Mouse (Mus musculus) ES-Bruce4 (cell line): Measurements from ENCODE around the gene Timmdc1. TPM values are rescaled to one million over a fixed set of nuclear protein-coding genes. Genes with fewer than 3 reads are reported as not detected.
A peak's percentile ranks its signal among the peaks of the same experiment; 100 is the strongest.

ENCODE experiments used
- H3K27ac ChIP-seq: 2 replicates; pipeline ENCODE4 v1.5.1; 2012; ENCODE audit warnings: low read length, inconsistent platforms; ENCODE audit not compliant: insufficient read depth
- H3K27me3 ChIP-seq: 2 replicates; pipeline ENCODE4 v1.6.1; 2012; ENCODE audit warnings: mild to moderate bottlenecking, low read length, inconsistent platforms; ENCODE audit not compliant: control insufficient read depth, poor library complexity, insufficient read depth, severe bottlenecking
- H3K36me3 ChIP-seq: 2 replicates; pipeline ENCODE4 v1.6.1; 2012; ENCODE audit warnings: inconsistent platforms, mild to moderate bottlenecking, low read length, moderate library complexity; ENCODE audit not compliant: control insufficient read depth, poor library complexity, insufficient read depth, severe bottlenecking
- H3K4me1 ChIP-seq: one replicate; pipeline ENCODE4 v1.8.1; 2011; ENCODE audit warnings: low read length; ENCODE audit not compliant: control insufficient read depth, insufficient read depth
- H3K4me3 ChIP-seq: 2 replicates; pipeline ENCODE4 v1.5.1; 2011; ENCODE audit warnings: low read depth, mild to moderate bottlenecking, low read length
- H3K9ac ChIP-seq: 2 replicates; pipeline ENCODE4 v1.6.1; 2012; ENCODE audit warnings: low read depth, mild to moderate bottlenecking, inconsistent platforms; ENCODE audit not compliant: poor library complexity, severe bottlenecking
- H3K9me3 ChIP-seq: replicated peaks from 2 replicates; pipeline ENCODE4 v1.6.1; 2012; ENCODE audit warnings: mild to moderate bottlenecking, low read length, inconsistent platforms; ENCODE audit not compliant: control insufficient read depth, poor library complexity, insufficient read depth, severe bottlenecking
- CTCF ChIP-seq: IDR thresholded peaks from one replicate; pipeline ENCODE4 v1.8.1; 2011; ENCODE audit warnings: low read depth, low read length
- EP300 ChIP-seq: IDR thresholded peaks from 2 replicates; pipeline ENCODE4 v1.6.1; 2011; ENCODE audit warnings: low read depth, low read length; ENCODE audit not compliant: insufficient read depth
- POLR2A ChIP-seq: IDR thresholded peaks from one replicate; pipeline ENCODE4 v1.8.1; 2011; ENCODE audit warnings: low read length; ENCODE audit not compliant: insufficient read depth
- polyA plus RNA-seq: library from polyadenylated mRNA; stranded (reverse); fragments of >200 nt; gene quantifications from 2 replicates; pipeline ENCODE4 v1.2.4, GENCODE M21; 2011; ENCODE audit warnings: low read depth; ENCODE audit not compliant: missing spikeins, insufficient read depth, insufficient read length

The Timmdc1 gene
- polyA plus RNA-seq, 1 experiment = 46.4 TPM

DNA sequence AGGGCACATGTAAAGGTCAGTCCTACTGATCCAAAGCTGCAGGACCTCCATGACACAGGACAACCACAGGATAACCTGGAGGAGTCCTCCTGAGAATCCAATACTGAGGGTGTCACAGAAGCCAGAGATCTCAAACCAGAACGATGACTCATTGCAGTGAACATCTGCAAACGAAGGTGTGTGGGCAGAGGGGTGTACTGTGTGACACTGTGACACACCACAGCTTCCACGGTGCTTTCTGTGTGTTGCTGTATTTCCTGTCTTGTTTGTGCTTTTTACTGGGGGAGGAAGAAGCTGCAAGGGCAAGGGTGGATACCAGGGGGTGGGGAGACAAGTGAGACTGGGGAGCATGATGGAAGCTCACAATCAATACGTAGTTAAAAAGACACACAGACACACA is 18.9 kb downstream of the Timmdc1 start:
- H3K9me3 ChIP-seq = no peaks in the 10 kb centered on the region
- TF ChIP-seq CTCF (no peak), EP300 (no peak), POLR2A (no peak)

DNA sequence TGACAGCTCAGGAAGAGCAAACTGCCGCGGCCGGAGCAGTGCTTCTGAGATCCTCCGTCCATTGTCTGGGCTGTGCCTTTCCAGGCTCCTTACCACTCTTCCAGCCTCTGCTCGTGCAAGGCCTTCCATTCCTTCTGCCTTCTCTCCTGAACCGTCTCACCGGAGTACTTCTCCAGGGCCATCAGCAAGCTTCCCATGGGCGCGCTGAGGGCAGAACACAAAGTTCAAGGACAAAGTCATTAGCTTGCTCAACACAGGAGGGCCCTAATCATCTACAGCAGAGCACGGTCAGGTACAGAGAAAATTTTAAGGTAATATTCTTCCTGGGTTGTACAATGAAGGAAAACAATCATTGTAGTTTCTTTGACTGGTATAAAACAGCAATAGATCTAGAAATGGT is 20.0 kb downstream of the Timmdc1 start:
- TF ChIP-seq POLR2A (no peak), CTCF (no peak), EP300 (no peak)
- Histone ChIP-seq H3K27me3 (no peaks in the 10 kb centered on the region), H3K27ac (no peak overlapping the region), H3K9ac (no peak overlapping the region), H3K36me3 (no peaks in the 10 kb centered on the region), H3K4me3 (no peak overlapping the region), H3K4me1 (no peaks in the 10 kb centered on the region), H3K9me3 (no peaks in the 10 kb centered on the region)

More for the DNA sequence above, 18.9 kb downstream of the Timmdc1 start:
- H3K9ac ChIP-seq = no peak overlapping the region
- H3K4me1 ChIP-seq = no peaks in the 10 kb centered on the region
- no peak overlapping the region for H3K27ac ChIP-seq
- H3K27me3 ChIP-seq = no peaks in the 10 kb centered on the region
- no peak overlapping the region for H3K4me3 ChIP-seq
- H3K36me3 ChIP-seq = 0 out of 2 replicates have a peak, but pooled peaks cover 2% of the 10 kb centered on the region

DNA sequence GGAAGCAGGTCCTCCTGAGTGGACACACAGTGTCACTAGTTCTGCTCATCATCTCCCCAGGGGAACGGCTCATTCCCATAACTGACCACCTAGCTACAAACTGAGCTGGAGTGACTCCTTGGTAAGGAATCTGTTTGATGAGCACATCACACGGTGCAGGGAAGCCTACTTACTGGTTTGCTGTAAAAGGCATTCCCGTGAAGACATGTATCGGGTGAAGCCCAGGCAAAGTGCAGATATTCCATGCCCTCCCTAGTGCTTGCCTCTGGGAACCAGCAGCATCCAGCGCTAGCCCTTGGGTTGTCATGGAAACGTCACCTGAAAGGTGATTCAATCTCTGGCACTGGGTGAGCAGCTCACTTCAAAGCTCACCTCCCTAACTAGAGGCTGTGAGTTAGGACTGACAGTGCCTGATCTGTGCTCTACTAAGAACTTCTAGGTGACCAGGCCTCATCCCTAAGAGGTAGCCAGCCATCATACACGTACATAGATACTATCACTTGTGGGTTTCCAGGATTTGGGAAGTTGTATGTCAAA is 25.8 kb downstream of the Timmdc1 start:
- Histone ChIP-seq H3K27me3 (no peaks in the 10 kb centered on the region), H3K9ac (no peak overlapping the region), H3K4me3 (no peak overlapping the region), H3K9me3 (no peaks in the 10 kb centered on the region), H3K27ac (no peak overlapping the region), H3K36me3 (no peaks in the 10 kb centered on the region), H3K4me1 (no peaks in the 10 kb centered on the region)
- TF ChIP-seq CTCF = no peak
- TF ChIP-seq EP300 = no peak
- no peak for TF ChIP-seq POLR2A

DNA sequence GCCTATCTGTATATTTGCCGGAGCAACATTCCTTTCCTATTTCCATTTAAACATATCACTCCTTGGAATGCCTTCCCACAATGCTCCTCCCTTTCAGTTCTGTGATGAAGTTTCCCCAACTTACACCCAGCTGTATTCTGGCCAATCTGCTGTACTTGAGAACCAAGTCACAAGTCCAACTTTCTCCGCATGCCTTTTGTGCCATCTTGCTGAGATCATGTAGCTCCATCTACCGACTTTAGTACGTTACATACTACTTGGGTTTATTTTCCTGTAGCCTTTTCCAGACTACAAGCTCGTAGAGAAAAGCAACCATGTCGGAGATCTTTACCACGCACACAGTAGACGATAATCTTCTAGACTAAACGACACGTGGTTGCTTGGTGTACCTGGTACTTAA is 28.6 kb downstream of the Timmdc1 start:
- no peak for TF ChIP-seq CTCF
- TF ChIP-seq EP300 = no peak
- no peak for TF ChIP-seq POLR2A

DNA sequence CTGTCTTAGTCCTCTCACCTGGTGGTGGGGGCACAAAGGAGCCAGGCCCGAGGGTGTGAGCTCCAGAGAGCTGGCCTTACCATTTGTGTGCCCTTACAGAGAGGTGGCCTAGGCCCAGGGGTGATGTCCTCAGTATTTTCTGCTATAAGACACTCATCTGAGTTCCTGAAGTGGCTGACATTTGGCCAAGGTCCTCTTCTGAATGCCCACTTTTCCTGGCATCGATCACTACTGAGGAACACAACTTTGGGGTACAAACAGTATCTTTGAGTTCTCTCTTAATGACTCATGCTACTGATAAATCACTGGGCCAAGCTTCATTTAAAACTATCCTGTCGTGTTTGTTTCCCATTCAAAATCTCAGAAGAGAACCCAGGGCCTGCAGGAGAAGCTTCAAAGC is 29.9 kb downstream of the Timmdc1 start:
- no peak overlapping the region for H3K27ac ChIP-seq
- no peaks in the 10 kb centered on the region for H3K9me3 ChIP-seq
- no peak for TF ChIP-seq EP300
- no peak for TF ChIP-seq CTCF
- TF ChIP-seq POLR2A = no peak
- no peaks in the 10 kb centered on the region for H3K27me3 ChIP-seq
- no peaks in the 10 kb centered on the region for H3K4me1 ChIP-seq
- no peak overlapping the region for H3K9ac ChIP-seq
- H3K4me3 ChIP-seq = no peak overlapping the region
- no peaks in the 10 kb centered on the region for H3K36me3 ChIP-seq

More for the DNA sequence above, 28.6 kb downstream of the Timmdc1 start:
- Histone ChIP-seq H3K4me1 (no peaks in the 10 kb centered on the region), H3K9ac (no peak overlapping the region), H3K4me3 (no peak overlapping the region), H3K36me3 (no peaks in the 10 kb centered on the region), H3K9me3 (no peaks in the 10 kb centered on the region), H3K27me3 (no peaks in the 10 kb centered on the region), H3K27ac (no peak overlapping the region)

DNA sequence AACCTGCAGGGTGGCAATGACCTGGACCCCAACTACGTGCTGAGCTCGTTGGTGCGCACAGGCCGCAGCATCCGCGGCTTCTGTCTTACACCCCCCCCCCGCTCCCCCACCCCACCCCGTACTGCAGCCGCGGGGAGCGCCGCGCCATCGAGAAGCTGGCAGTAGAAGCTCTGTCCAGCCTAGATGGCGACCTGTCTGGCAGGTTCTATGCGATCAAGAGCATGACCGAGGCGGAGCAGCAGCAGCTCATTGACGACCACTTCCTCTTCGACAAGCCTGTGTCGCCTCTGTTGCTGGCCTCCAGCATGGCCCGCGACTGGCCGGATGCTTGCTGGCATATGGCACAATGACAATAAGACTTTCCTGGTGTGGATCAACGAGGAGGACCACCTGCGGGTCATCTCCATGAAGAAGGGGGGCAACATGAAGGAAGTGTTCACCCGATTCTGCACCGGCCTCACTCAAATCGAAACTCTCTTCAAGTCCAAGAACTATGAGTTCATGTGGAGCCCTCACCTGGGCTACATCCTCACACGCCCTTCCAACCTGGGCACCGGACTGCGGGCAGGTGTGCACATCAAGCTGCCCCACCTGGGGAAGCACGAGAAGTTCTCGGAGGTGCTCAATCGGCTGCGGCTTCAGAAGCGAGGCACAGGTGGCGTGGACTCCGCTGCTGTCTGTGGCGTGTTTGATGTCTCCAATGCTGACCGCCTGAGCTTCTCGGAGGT is 38.7 kb downstream of the Timmdc1 start:
- H3K9me3 ChIP-seq = no peaks in the 10 kb centered on the region
- no peak overlapping the region for H3K27ac ChIP-seq
- peak overlapping the region; percentile 51 for H3K4me3 ChIP-seq
- H3K9ac ChIP-seq = no peak overlapping the region
- no peaks in the 10 kb centered on the region for H3K4me1 ChIP-seq
- TF ChIP-seq EP300 (no peak), CTCF (no peak), POLR2A (no peak)
- no peaks in the 10 kb centered on the region for H3K36me3 ChIP-seq
- no peaks in the 10 kb centered on the region for H3K27me3 ChIP-seq
